Mouse (Mus musculus) neural tube, embryonic 11.5 days (tissue): Measurements from ENCODE around the gene Ubac2. TPM values are rescaled to one million over a fixed set of nuclear protein-coding genes. Genes with fewer than 3 reads are reported as not detected.

Source experiments
- ATAC-seq: fragments of 200-750 bp; cut with Nextera tagmentation; 2 replicates; pipeline ENCODE4 v1.8.0; 2017; ENCODE audit warnings: moderate number of reproducible peaks, mild to moderate bottlenecking, moderate TSS enrichment, moderate library complexity; ENCODE audit not compliant: insufficient read depth, low FRiP score, low TSS enrichment
- DNase-seq: peaks from one replicate; pipeline ENCODE4 v3.0.0-alpha.2; 2015; ENCODE audit warnings: low spot score
- H3K27ac ChIP-seq: fragments of 300-500 bp; sonication (generic); 2 replicates; pipeline ENCODE4 v1.5.1; 2014; ENCODE audit warnings: low read depth, mild to moderate bottlenecking, low read length
- H3K27me3 ChIP-seq: fragments of 300-500 bp; sonication (generic); 2 replicates; pipeline ENCODE4 v1.6.1; 2014; ENCODE audit warnings: mild to moderate bottlenecking, low read length, mixed read lengths; ENCODE audit not compliant: control insufficient read depth, insufficient read depth
- H3K36me3 ChIP-seq: fragments of 300-500 bp; sonication (generic); 2 replicates; pipeline ENCODE4 v1.6.1; 2014; ENCODE audit warnings: mild to moderate bottlenecking, low read length, moderate library complexity, mixed read lengths; ENCODE audit not compliant: control insufficient read depth, insufficient read depth
- H3K4me1 ChIP-seq: fragments of 300-500 bp; sonication (generic); 2 replicates; pipeline ENCODE4 v1.6.1; 2014; ENCODE audit warnings: low read length, mixed read lengths; ENCODE audit not compliant: control insufficient read depth, insufficient read depth
- H3K4me2 ChIP-seq: fragments of 300-500 bp; sonication (generic); 2 replicates; pipeline ENCODE4 v1.6.1; 2014; ENCODE audit warnings: low read depth, mild to moderate bottlenecking, moderate library complexity
- H3K4me3 ChIP-seq: fragments of 300-500 bp; sonication (generic); 2 replicates; pipeline ENCODE4 v1.5.1; 2014; ENCODE audit warnings: low read depth, low read length
- H3K9ac ChIP-seq: fragments of 300-500 bp; sonication (generic); 2 replicates; pipeline ENCODE4 v1.6.1; 2014; ENCODE audit warnings: mild to moderate bottlenecking, low read length
- H3K9me3 ChIP-seq: fragments of 300-500 bp; sonication (generic); 2 replicates; pipeline ENCODE4 v1.6.1; 2016; ENCODE audit warnings: low read length; ENCODE audit not compliant: control insufficient read depth
- WGBS: fragments of 180-500 bp; shearing (Covaris S2); extraction: QIAGEN DNeasy Blood & Tissue Kit; methylation state at CpG from one replicate; pipeline ENCODE4 v1.1.7; 2014; 5-methylcytosine and 5-hydroxymethylcytosine counted together
- polyA plus RNA-seq: library from polyadenylated mRNA; unstranded; fragments of >200 nt; fragmentation: Nextera tagmentation; extraction: Ambion mirVana; gene quantifications from 2 replicates; pipeline ENCODE4 v1.2.1, GENCODE M21; 2014

The Ubac2 gene
- polyA plus RNA-seq, 1 experiment from 2014 or later = 70.4 TPM

GRCm38 (mm10) chr14:121956291-121956690, 77.9 kb downstream of the Ubac2 start:
- Histone ChIP-seq H3K27ac (no peak overlapping the region), H3K4me2 (no peak overlapping the region), H3K4me3 (no peak overlapping the region), H3K4me1 (no peaks in the 10 kb centered on the region), H3K9ac (no peak overlapping the region), H3K9me3 (no peaks in the 10 kb centered on the region), H3K36me3 (no peaks in the 10 kb centered on the region; the same call in 1 of the 2 replicates), H3K27me3 (no peaks in the 10 kb centered on the region)
- no peak for ATAC-seq
- 92% methylated on average over 5 of the region's 5 CpGs for WGBS
- DNase-seq = no peak

GRCm38 (mm10) chr14:121957176-121957871, 78.9 kb downstream of the Ubac2 start:
- H3K9me3 ChIP-seq = no peaks in the 10 kb centered on the region
- no peak overlapping the region for H3K27ac ChIP-seq
- H3K9ac ChIP-seq = no peak overlapping the region
- H3K36me3 ChIP-seq = no peaks in the 10 kb centered on the region; the same call in 1 of the 2 replicates
- ATAC-seq = no peak
- 96% methylated on average over 10 of the region's 10 CpGs for WGBS
- no peak overlapping the region for H3K4me2 ChIP-seq
- no peak overlapping the region for H3K4me3 ChIP-seq
- H3K27me3 ChIP-seq = no peaks in the 10 kb centered on the region
- H3K4me1 ChIP-seq = no peaks in the 10 kb centered on the region
- no peak for DNase-seq

- Histone ChIP-seq H3K36me3 (no peaks in the 10 kb centered on the region; the same call in 1 of the 2 replicates), H3K4me3 (no peak overlapping the region), H3K27me3 (no peaks in the 10 kb centered on the region), H3K9ac (no peak overlapping the region), H3K4me1 (no peaks in the 10 kb centered on the region), H3K27ac (no peak overlapping the region), H3K9me3 (no peaks in the 10 kb centered on the region), H3K4me2 (no peak overlapping the region)
- ATAC-seq (no peak), DNase-seq (no peak)
- 86% methylated on average over 3 of the region's 3 CpGs for WGBS
Observed at GRCm38 (mm10) chr14:121958041-121958750, 79.8 kb downstream of the Ubac2 start.

- Histone ChIP-seq H3K9me3 (no peaks in the 10 kb centered on the region), H3K36me3 (no peaks in the 10 kb centered on the region; the same call in 1 of the 2 replicates), H3K27me3 (no peaks in the 10 kb centered on the region), H3K4me2 (no peak overlapping the region), H3K4me1 (no peaks in the 10 kb centered on the region), H3K9ac (no peak overlapping the region), H3K27ac (no peak overlapping the region), H3K4me3 (no peak overlapping the region)
- WGBS = 73% methylated on average over 10 of the region's 10 CpGs
- DNase-seq (no peak), ATAC-seq (no peak)
Observed at GRCm38 (mm10) chr14:121958751-121959537, 80.5 kb downstream of the Ubac2 start.

GRCm38 (mm10) chr14:121959538-121959980, 81.1 kb downstream of the Ubac2 start:
- 90% methylated on average over 3 of the region's 3 CpGs for WGBS
- H3K36me3 ChIP-seq = no peaks in the 10 kb centered on the region; the same call in 1 of the 2 replicates
- H3K4me2 ChIP-seq = no peak overlapping the region
- no peaks in the 10 kb centered on the region for H3K27me3 ChIP-seq
- H3K27ac ChIP-seq = no peak overlapping the region
- ATAC-seq (no peak), DNase-seq (no peak)
- no peaks in the 10 kb centered on the region for H3K4me1 ChIP-seq
- H3K9ac ChIP-seq = no peak overlapping the region
- no peak overlapping the region for H3K4me3 ChIP-seq
- H3K9me3 ChIP-seq = no peaks in the 10 kb centered on the region

GRCm38 (mm10) chr14:121960031-121960430, 81.6 kb downstream of the Ubac2 start:
- DNase-seq = no peak
- H3K4me1 ChIP-seq = no peaks in the 10 kb centered on the region
- H3K9ac ChIP-seq = no peak overlapping the region
- no peaks in the 10 kb centered on the region for H3K9me3 ChIP-seq
- H3K4me3 ChIP-seq = no peak overlapping the region
- 94% methylated on average over 4 of the region's 4 CpGs for WGBS
- ATAC-seq = no peak
- H3K4me2 ChIP-seq = no peak overlapping the region
- H3K27ac ChIP-seq = no peak overlapping the region
- no peaks in the 10 kb centered on the region for H3K27me3 ChIP-seq
- H3K36me3 ChIP-seq = no peaks in the 10 kb centered on the region

GRCm38 (mm10) chr14:121960531-121960930, 82.1 kb downstream of the Ubac2 start:
- H3K4me1 ChIP-seq = no peaks in the 10 kb centered on the region
- H3K27me3 ChIP-seq = no peaks in the 10 kb centered on the region
- no peaks in the 10 kb centered on the region for H3K36me3 ChIP-seq
- no peak overlapping the region for H3K4me2 ChIP-seq
- DNase-seq = no peak
- 90% methylated on average over 2 of the region's 2 CpGs for WGBS
- H3K4me3 ChIP-seq = no peak overlapping the region
- no peak for ATAC-seq
- H3K9ac ChIP-seq = no peak overlapping the region
- no peaks in the 10 kb centered on the region for H3K9me3 ChIP-seq
- no peak overlapping the region for H3K27ac ChIP-seq

GRCm38 (mm10) chr14:121960997-121961396, 82.6 kb downstream of the Ubac2 start:
- Histone ChIP-seq H3K4me1 (no peaks in the 10 kb centered on the region), H3K9ac (no peak overlapping the region), H3K4me3 (no peak overlapping the region), H3K4me2 (no peak overlapping the region), H3K9me3 (no peaks in the 10 kb centered on the region), H3K27ac (no peak overlapping the region), H3K36me3 (no peaks in the 10 kb centered on the region), H3K27me3 (no peaks in the 10 kb centered on the region)
- ATAC-seq (no peak), DNase-seq (no peak)
- WGBS = 74% methylated on average over 6 of the region's 6 CpGs
